Mouse (Mus musculus): ENCODE data around the gene Rpl29.

DNA sequence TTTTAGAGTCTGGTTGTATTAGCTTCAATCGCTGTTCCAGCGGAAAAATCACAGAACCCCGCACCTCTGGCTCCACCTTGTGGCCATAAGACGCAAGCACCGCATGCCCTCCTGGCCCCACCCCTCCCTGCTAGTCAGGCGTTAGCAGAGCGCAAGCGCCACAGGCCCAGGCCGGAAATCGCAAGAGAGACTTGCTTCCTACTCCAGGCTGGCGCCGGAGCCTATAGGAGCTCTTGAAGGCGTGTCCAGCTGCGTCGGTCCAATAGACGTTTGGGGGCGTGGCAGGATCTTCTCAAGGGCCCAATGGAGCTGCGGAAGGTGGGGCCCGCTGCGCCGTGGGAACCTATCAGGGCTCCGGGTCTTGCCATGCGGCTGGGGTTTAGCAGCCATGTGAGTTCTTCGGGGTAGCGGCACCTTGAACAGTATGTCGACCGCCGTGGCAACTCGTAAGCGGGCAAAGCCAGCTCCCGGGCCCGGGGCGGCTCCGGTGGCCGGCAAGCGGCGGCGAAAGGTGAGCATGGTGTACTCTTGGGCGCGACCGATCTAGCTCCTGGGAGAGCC, 47.8 kb downstream of the Rpl29 start, which contains the start of gene Parp3:
- TF ChIP-seq GATA1 (IDR thresholded peaks at IDR 0.05; ENCODE audit: low read length) (no peak), TAL1 (IDR thresholded peaks at IDR 0.05; ENCODE audit: low read length) (no peak)
